Mouse (Mus musculus) embryonic facial prominence, embryonic 11.5 days (tissue): Measurements from ENCODE around the gene Rpap3. TPM values are rescaled to one million over a fixed set of nuclear protein-coding genes. Genes with fewer than 3 reads are reported as not detected.

ENCODE experiments used
- ATAC-seq: fragments of 200-750 bp; cut with Nextera tagmentation; replicated peaks from 2 replicates; pipeline ENCODE4 v1.8.0; 2017; ENCODE audit warnings: low read depth; ENCODE audit not compliant: insufficient number of reproducible peaks, low FRiP score, low TSS enrichment
- DNase-seq: peaks from one replicate; pipeline ENCODE4 v3.0.0-alpha.2; 2015; ENCODE audit warnings: low spot score
- H3K27ac ChIP-seq: fragments of 300-500 bp; sonication (generic); replicated peaks from 2 replicates; pipeline ENCODE4 v1.5.1; 2014; ENCODE audit warnings: mild to moderate bottlenecking, low read depth, low read length, control low read depth
- H3K27me3 ChIP-seq: fragments of 300-500 bp; sonication (generic); 2 replicates; pipeline ENCODE4 v1.6.1; 2014; ENCODE audit warnings: mild to moderate bottlenecking, low read length, moderate library complexity, mixed read lengths; ENCODE audit not compliant: control insufficient read depth, insufficient read depth
- H3K36me3 ChIP-seq: fragments of 300-500 bp; sonication (generic); replicated peaks from 2 replicates; pipeline ENCODE4 v1.6.1; 2014; ENCODE audit warnings: low read depth, mild to moderate bottlenecking, low read length, moderate library complexity, mixed read lengths; ENCODE audit not compliant: control insufficient read depth, insufficient read depth
- H3K4me1 ChIP-seq: fragments of 300-500 bp; sonication (generic); 2 replicates; pipeline ENCODE4 v1.6.1; 2014; ENCODE audit warnings: low read length, mixed read lengths; ENCODE audit not compliant: control insufficient read depth, insufficient read depth
- H3K4me2 ChIP-seq: fragments of 300-500 bp; sonication (generic); 2 replicates; pipeline ENCODE4 v1.6.1; 2014; ENCODE audit warnings: low read depth, mild to moderate bottlenecking, control low read depth, low read length, moderate library complexity
- H3K4me3 ChIP-seq: fragments of 300-500 bp; sonication (generic); 2 replicates; pipeline ENCODE4 v1.5.1; 2014; ENCODE audit warnings: low read depth, low read length, control low read depth
- H3K9ac ChIP-seq: fragments of 300-500 bp; sonication (generic); replicated peaks from 2 replicates; pipeline ENCODE4 v1.6.1; 2014; ENCODE audit warnings: mild to moderate bottlenecking, control low read depth, low read length
- H3K9me3 ChIP-seq: fragments of 300-500 bp; sonication (generic); replicated peaks from 2 replicates; pipeline ENCODE4 v1.6.1; 2016; ENCODE audit warnings: mild to moderate bottlenecking, low read length, inconsistent platforms, mixed read lengths; ENCODE audit not compliant: control insufficient read depth
- WGBS: fragments of 180-500 bp; shearing (Covaris S2); extraction: QIAGEN DNeasy Blood & Tissue Kit; methylation state at CpG from one replicate; pipeline ENCODE4 v1.1.7; 2014; 5-methylcytosine and 5-hydroxymethylcytosine counted together
- polyA plus RNA-seq: library from polyadenylated mRNA; unstranded; fragments of >200 nt; fragmentation: Nextera tagmentation; extraction: Ambion mirVana; gene quantifications from 2 replicates; pipeline ENCODE4 v1.2.1, GENCODE M21; 2014

Gene Rpap3
- polyA plus RNA-seq, 1 experiment from 2014 or later: 54.7 TPM

DNA sequence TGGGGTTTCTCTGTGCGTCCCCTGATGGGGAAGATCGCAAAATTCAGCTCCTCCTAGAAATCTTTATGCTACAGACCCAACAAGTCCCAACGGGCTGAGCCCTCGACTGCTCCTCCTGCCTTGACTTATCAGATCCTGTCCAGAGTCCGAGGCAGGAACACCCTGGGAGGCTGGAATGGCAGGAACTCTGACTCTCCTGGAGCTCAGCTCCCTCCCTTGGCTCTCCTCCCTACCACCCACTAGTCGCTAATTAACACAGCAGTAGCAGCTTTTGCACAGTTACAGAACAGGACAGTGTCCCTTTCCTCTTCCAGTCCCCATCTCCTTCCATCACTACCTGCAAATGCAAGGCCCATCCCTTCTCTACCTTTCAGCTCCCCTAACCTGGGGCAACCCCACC lies 24.7 kb upstream of the Rpap3 start:
- no peak for DNase-seq
- H3K4me2 ChIP-seq: no peak overlapping the region
- WGBS: 57% methylated on average over 6 of the region's 6 CpGs
- H3K36me3 ChIP-seq: no peaks in the 10 kb centered on the region
- no peak for ATAC-seq
- no peak overlapping the region for H3K9ac ChIP-seq
- no peak overlapping the region for H3K4me3 ChIP-seq
- H3K27ac ChIP-seq: no peak overlapping the region
- H3K4me1 ChIP-seq: no peaks in the 10 kb centered on the region
- H3K27me3 ChIP-seq: no peaks in the 10 kb centered on the region
- no peaks in the 10 kb centered on the region for H3K9me3 ChIP-seq

DNA sequence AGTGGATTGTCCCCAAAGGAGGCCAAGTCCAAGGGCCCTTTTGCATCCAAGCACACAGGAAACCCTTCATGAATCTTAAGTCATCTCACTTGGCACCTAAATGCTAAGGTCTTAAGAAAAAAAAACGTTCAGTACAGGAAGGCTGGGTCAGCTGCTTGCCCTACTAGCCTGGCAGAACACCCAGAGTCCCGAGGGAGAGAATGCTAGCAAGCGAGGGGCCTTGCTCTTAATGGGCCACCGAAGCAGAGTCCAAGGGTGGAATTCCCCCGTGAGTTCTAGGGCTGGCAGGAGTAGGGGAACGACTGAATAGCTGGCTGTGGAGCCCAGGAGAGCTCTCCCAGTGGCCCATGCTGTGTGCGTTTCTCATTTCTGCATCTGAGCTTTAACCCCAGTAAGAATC lies 23.2 kb upstream of the Rpap3 start:
- Histone ChIP-seq H3K27ac (no peak overlapping the region), H3K36me3 (no peaks in the 10 kb centered on the region), H3K4me2 (no peak overlapping the region), H3K9ac (no peak overlapping the region), H3K9me3 (no peaks in the 10 kb centered on the region), H3K4me3 (no peak overlapping the region), H3K4me1 (no peaks in the 10 kb centered on the region), H3K27me3 (no peaks in the 10 kb centered on the region)
- ATAC-seq: no peak
- DNase-seq: no peak
- 66% methylated on average over 7 of the region's 7 CpGs for WGBS

DNA sequence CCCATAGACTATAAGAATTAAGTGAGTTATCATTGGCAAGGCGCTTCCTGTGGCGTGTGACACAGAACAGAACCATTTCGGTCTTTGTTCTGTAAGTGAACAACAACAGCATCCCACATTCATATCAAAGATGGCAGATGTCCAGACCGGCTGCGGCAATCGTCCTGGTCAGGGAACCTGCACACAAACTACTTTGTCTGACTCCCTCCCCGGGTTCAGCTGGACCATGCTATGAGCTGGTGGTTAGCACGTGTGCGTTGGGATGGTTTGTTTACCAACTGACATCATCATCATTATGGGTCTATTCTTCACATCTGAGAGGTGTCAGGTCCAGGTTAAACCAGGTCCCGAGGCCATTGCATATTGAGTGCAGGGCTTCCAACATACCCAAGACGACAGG lies 22.8 kb upstream of the Rpap3 start:
- 89% methylated on average over 11 of the region's 11 CpGs for WGBS

DNA sequence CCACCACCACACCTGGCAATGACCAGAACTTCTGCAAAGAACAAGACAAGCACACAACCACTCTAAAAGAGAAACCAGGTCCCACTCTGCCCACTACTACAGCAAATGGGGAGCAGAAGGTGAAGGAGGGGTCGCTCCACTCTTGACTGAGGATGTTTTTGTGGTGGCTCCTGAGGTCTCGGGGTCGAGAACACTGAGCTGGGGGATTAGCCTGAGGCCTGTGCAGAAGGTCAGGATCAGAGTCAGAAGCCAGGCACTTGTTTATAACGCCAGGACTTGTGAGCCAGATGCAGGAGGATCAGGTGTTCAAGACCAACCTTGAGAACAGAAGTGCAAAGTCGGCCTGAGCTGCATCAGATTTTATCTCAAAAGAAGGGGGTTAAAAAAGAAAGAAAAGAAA lies 21.9 kb upstream of the Rpap3 start:
- no peaks in the 10 kb centered on the region for H3K36me3 ChIP-seq
- H3K9me3 ChIP-seq: no peaks in the 10 kb centered on the region
- no peak overlapping the region for H3K4me2 ChIP-seq
- WGBS: 56% methylated on average over 5 of the region's 5 CpGs
- H3K27ac ChIP-seq: no peak overlapping the region
- H3K9ac ChIP-seq: no peak overlapping the region
- DNase-seq (no peak), ATAC-seq (no peak)
- H3K4me3 ChIP-seq: no peak overlapping the region
- no peaks in the 10 kb centered on the region for H3K4me1 ChIP-seq
- H3K27me3 ChIP-seq: no peaks in the 10 kb centered on the region

More for the DNA sequence above, 22.8 kb upstream of the Rpap3 start:
- Histone ChIP-seq H3K27me3 (no peaks in the 10 kb centered on the region), H3K4me3 (no peak overlapping the region), H3K4me2 (no peak overlapping the region), H3K4me1 (no peaks in the 10 kb centered on the region), H3K36me3 (no peaks in the 10 kb centered on the region), H3K9ac (no peak overlapping the region), H3K27ac (no peak overlapping the region), H3K9me3 (no peaks in the 10 kb centered on the region)
- no peak for ATAC-seq
- no peak for DNase-seq

DNA sequence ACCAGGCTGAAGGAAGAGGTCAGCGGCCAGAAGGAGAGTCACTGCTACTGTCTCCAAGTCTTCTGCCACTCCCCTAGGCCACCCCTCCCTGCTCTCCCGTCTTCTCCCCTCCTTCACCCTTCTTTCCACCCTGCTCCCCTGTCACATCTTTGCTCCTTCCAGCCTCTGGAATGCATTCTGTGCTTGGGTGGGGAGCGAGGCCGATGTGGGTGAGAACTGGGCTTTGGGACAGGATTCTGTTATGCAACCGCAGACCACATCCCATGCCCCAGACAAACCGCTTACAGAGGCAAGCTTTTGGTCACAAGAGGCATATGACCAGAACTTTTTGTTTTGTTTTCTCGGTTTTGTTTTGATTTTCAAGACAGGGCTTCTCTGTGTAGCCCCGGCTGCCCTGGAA lies 21.4 kb upstream of the Rpap3 start:
- no peak overlapping the region for H3K9ac ChIP-seq
- ATAC-seq (no peak), DNase-seq (no peak)
- H3K4me2 ChIP-seq: no peak overlapping the region
- no peak overlapping the region for H3K4me3 ChIP-seq
- no peaks in the 10 kb centered on the region for H3K4me1 ChIP-seq
- H3K9me3 ChIP-seq: no peaks in the 10 kb centered on the region
- no peak overlapping the region for H3K27ac ChIP-seq
- H3K36me3 ChIP-seq: no peaks in the 10 kb centered on the region
- WGBS: 70% methylated on average over 8 of the region's 8 CpGs
- no peaks in the 10 kb centered on the region for H3K27me3 ChIP-seq

DNA sequence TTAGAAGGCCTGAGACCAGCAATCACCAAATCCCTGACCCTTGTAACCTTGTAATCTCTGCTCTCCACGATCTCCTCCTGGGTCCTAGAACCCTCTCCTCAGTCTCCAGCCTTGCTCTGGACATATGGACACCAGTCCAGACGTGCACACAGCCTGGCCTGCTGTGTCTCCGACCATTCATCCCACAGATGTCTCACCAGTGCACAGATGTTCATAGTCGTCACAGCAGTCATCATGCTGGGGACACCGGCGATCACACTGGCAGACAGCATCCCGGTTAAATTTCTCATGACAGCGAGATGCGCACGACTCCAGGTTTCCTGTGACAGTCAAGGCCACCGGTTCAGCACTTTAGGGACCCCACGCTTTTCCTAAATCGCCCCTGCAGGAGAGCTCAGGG lies 20.7 kb upstream of the Rpap3 start:
- no peaks in the 10 kb centered on the region for H3K9me3 ChIP-seq
- no peak overlapping the region for H3K9ac ChIP-seq
- no peak overlapping the region for H3K27ac ChIP-seq
- H3K4me2 ChIP-seq: no peak overlapping the region
- no peaks in the 10 kb centered on the region for H3K36me3 ChIP-seq
- no peaks in the 10 kb centered on the region for H3K4me1 ChIP-seq
- DNase-seq (no peak), ATAC-seq (no peak)
- H3K27me3 ChIP-seq: no peaks in the 10 kb centered on the region
- H3K4me3 ChIP-seq: no peak overlapping the region
- 78% methylated on average over 13 of the region's 13 CpGs for WGBS

DNA sequence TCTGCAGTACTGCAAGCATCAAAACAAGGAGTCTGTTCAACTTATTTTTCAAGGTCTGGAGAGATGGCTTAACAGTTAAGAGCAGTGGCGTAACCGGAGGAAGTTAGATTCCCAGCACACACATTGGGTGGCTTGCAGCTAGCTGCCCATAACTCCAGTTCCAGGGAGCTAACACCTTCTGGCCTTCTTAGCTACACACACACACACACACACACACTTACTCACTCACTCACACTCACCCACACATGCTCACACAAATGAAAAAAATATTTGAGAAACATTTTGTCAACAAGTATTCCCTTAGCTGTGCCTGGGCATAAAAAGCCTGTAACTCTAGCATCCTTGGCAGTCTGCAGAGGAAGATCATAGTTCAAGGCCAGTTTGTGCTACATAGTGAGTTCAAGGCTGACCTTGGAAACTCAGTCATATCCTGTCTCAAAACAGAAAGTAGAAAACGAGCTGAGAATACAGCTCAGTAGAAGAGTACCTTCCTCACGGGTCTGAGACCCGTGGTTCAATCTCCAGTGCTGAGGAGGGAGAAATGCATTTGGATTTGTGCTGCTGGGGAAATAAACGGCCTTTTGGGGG lies 19.7 kb upstream of the Rpap3 start:
- no peaks in the 10 kb centered on the region for H3K27me3 ChIP-seq
- H3K4me1 ChIP-seq: no peaks in the 10 kb centered on the region
- no peak overlapping the region for H3K4me3 ChIP-seq
- H3K4me2 ChIP-seq: no peak overlapping the region
- no peaks in the 10 kb centered on the region for H3K9me3 ChIP-seq
- ATAC-seq: no peak
- no peak overlapping the region for H3K27ac ChIP-seq
- H3K9ac ChIP-seq: no peak overlapping the region
- DNase-seq: no peak
- H3K36me3 ChIP-seq: no peaks in the 10 kb centered on the region
- 82% methylated on average over 6 of the region's 6 CpGs for WGBS

DNA sequence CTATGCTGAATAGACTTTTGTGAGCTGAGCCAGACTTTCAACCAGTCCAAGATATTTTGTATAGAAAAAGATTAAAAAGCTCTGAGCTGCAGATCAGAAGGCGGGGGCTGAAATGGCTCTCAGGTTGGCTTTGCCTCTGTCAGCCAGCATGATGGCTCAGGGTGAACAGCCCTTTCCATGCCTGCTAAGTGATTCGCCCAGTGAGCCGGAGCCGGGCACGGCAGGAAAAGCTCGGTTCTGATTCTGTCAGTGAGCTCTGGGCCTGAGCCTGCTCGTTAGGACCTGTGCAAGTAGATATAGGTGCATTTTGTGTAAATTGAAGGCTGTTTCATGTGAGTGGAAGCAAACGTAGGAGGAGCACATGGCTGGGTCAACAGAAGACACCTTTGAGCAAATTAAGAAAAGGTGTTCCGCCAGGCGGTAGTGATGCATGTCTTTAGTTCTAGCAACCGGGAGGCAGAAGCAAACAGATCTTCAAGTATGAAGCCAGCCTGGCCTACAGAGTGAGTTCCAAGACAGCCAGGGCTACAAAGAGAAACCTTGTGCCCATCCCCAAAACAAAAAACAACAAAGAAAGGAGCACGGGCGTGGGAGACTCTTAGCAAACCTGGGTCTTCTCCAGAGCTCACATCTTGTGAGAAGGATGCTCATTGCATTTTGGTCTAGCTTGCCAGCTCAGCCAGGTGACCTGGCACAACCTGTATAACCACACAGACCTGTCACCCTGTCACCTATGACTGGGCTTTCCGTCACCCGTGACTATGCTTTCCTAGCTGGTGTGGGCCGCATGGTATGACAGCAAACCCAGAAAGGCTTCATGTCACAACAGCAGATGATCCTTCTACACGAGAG lies 18.9 kb upstream of the Rpap3 start:
- DNase-seq (no peak), ATAC-seq (no peak)

More for the DNA sequence above, 18.9 kb upstream of the Rpap3 start:
- no peaks in the 10 kb centered on the region for H3K9me3 ChIP-seq
- no peaks in the 10 kb centered on the region for H3K4me1 ChIP-seq
- H3K4me2 ChIP-seq: no peak overlapping the region
- no peak overlapping the region for H3K27ac ChIP-seq
- H3K27me3 ChIP-seq: no peaks in the 10 kb centered on the region
- no peak overlapping the region for H3K4me3 ChIP-seq
- 87% methylated on average over 17 of the region's 17 CpGs for WGBS
- no peak overlapping the region for H3K9ac ChIP-seq
- no peaks in the 10 kb centered on the region for H3K36me3 ChIP-seq
